Mouse (Mus musculus) CH12.LX (cell line): ENCODE measurements around the gene Nox1. TPM values are rescaled to one million over a fixed set of nuclear protein-coding genes. Genes with fewer than 3 reads are reported as not detected.

Experiments
- DNase-seq: peaks from one replicate; pipeline ENCODE4 v3.0.0-alpha.2; 2013; ENCODE audit errors: extremely low read depth
- H3K27ac ChIP-seq: 2 replicates; pipeline ENCODE4 v1.5.1; 2012; ENCODE audit warnings: low read depth, mild to moderate bottlenecking, control low read depth, moderate library complexity; ENCODE audit not compliant: insufficient read depth
- H3K27me3 ChIP-seq: replicated peaks from 2 replicates; pipeline ENCODE3; 2012; ENCODE audit warnings: inconsistent platforms
- H3K36me3 ChIP-seq, 2 experiments: replicated peaks in 1 of 2; 2 replicates each; pipeline versions ENCODE3 to v1.6.1; 2012; ENCODE audit warnings: inconsistent platforms in 1 of 2, low read length in 1 of 2, mild to moderate bottlenecking in 1 of 2, mixed read lengths in 1 of 2, moderate library complexity in 1 of 2; ENCODE audit not compliant: control insufficient read depth in 1 of 2, insufficient read depth in 1 of 2
- H3K4me1 ChIP-seq, 2 experiments: 2 replicates each; pipeline ENCODE4 v1.6.1; 2012; ENCODE audit warnings: inconsistent platforms in 1 of 2, moderate library complexity in 1 of 2; ENCODE audit not compliant: insufficient read depth in 2 of 2, control insufficient read depth in 1 of 2
- H3K4me2 ChIP-seq: 2 replicates; pipeline ENCODE4 v1.6.1; 2012; ENCODE audit warnings: low read depth, mild to moderate bottlenecking, control low read depth; ENCODE audit not compliant: poor library complexity, insufficient read depth, severe bottlenecking
- H3K4me3 ChIP-seq, 3 experiments: fragments of 150-350 bp in 1 of 3; sonication (generic) in 1 of 3; replicated peaks in 1 of 3; 2 replicates each; pipeline versions ENCODE3 to v1.5.1; 2011 to 2012; ENCODE audit warnings: low read depth in 2 of 3, low read length in 2 of 3, mild to moderate bottlenecking in 2 of 3, moderate library complexity in 2 of 3, control low read depth in 1 of 3, improper control_type of control experiment in 1 of 3, inconsistent platforms in 1 of 3, mixed read lengths in 1 of 3; ENCODE audit not compliant: poor library complexity in 1 of 3
- H3K79me2 ChIP-seq: replicated peaks from 2 replicates; pipeline ENCODE4 v1.6.1; 2012; ENCODE audit warnings: mild to moderate bottlenecking, moderate library complexity; ENCODE audit not compliant: control insufficient read depth, poor library complexity, insufficient read depth, severe bottlenecking; ENCODE audit errors: extremely low read depth
- H3K9ac ChIP-seq: 2 replicates; pipeline ENCODE4 v1.6.1; 2012; ENCODE audit warnings: low read depth, mild to moderate bottlenecking, control low read depth, moderate library complexity; ENCODE audit not compliant: insufficient read depth
- H3K9me3 ChIP-seq: replicated peaks from 2 replicates; pipeline ENCODE3; 2012; ENCODE audit warnings: low read length, inconsistent platforms, mixed read lengths
- CHD1 ChIP-seq: IDR thresholded peaks from 2 replicates; pipeline ENCODE4 v1.6.1; 2012; ENCODE audit warnings: low read depth, low read length, improper control_type of control experiment, inconsistent platforms
- CHD2 ChIP-seq: IDR thresholded peaks from 2 replicates; pipeline ENCODE4 v1.6.1; 2011; ENCODE audit warnings: low read length, improper control_type of control experiment
- ELF1 ChIP-seq: IDR thresholded peaks from 2 replicates; pipeline ENCODE4 v1.6.1; 2014; ENCODE audit warnings: low read depth, mild to moderate bottlenecking, inconsistent platforms, low read length, improper control_type of control experiment
- EP300 ChIP-seq: IDR thresholded peaks from 2 replicates; pipeline ENCODE4 v1.6.1; 2011; ENCODE audit warnings: low read length, improper control_type of control experiment
- ETS1 ChIP-seq: conservative IDR thresholded peaks from 2 replicates; pipeline ENCODE4 v1.6.1; 2012; ENCODE audit warnings: low read depth, mild to moderate bottlenecking, inconsistent platforms, low read length, improper control_type of control experiment, moderate library complexity
- GABPA ChIP-seq: IDR thresholded peaks from 2 replicates; pipeline ENCODE4 v1.6.1; 2012; ENCODE audit warnings: low read depth, low read length, improper control_type of control experiment, inconsistent platforms; ENCODE audit not compliant: insufficient replicate concordance
- IRF4 ChIP-seq: IDR thresholded peaks from 2 replicates; pipeline ENCODE4 v1.6.1; 2014; ENCODE audit warnings: low read depth, mild to moderate bottlenecking, inconsistent platforms, low read length, improper control_type of control experiment
- JUN ChIP-seq: IDR thresholded peaks from 2 replicates; pipeline ENCODE4 v1.6.1; 2011; ENCODE audit warnings: low read depth, mild to moderate bottlenecking, low read length, improper control_type of control experiment, moderate library complexity; ENCODE audit not compliant: insufficient read depth
- KAT2A ChIP-seq: IDR thresholded peaks from 2 replicates; pipeline ENCODE4 v1.6.1; 2012; ENCODE audit warnings: low read length, improper control_type of control experiment, inconsistent platforms; ENCODE audit not compliant: insufficient replicate concordance
- MAFK ChIP-seq: IDR thresholded peaks from 2 replicates; pipeline ENCODE4 v1.6.1; 2011; ENCODE audit warnings: low read length, improper control_type of control experiment; ENCODE audit not compliant: insufficient replicate concordance
- MAX ChIP-seq: IDR thresholded peaks from 2 replicates; pipeline ENCODE4 v1.6.1; 2011; ENCODE audit warnings: low read length, improper control_type of control experiment
- MAZ ChIP-seq: IDR thresholded peaks from 2 replicates; pipeline ENCODE4 v1.6.1; 2012; ENCODE audit warnings: low read depth, mild to moderate bottlenecking, inconsistent platforms, low read length, improper control_type of control experiment, moderate library complexity
- MEF2A ChIP-seq: IDR thresholded peaks from 2 replicates; pipeline ENCODE4 v1.6.1; 2014; ENCODE audit warnings: low read depth, mild to moderate bottlenecking, inconsistent platforms, low read length, improper control_type of control experiment, borderline replicate concordance
- MXI1 ChIP-seq: IDR thresholded peaks from 2 replicates; pipeline ENCODE4 v1.6.1; 2011; ENCODE audit warnings: mild to moderate bottlenecking, low read depth, low read length, improper control_type of control experiment
- MYC ChIP-seq: IDR thresholded peaks from 2 replicates; pipeline ENCODE4 v1.6.1; 2011; ENCODE audit warnings: low read depth, mild to moderate bottlenecking, improper control_type of control experiment, low read length
- NELFE ChIP-seq: IDR thresholded peaks from 2 replicates; pipeline ENCODE4 v1.6.1; 2011; ENCODE audit warnings: low read depth, low read length, improper control_type of control experiment
- NRF1 ChIP-seq: IDR thresholded peaks from 2 replicates; pipeline ENCODE4 v1.6.1; 2014; ENCODE audit warnings: low read depth, mild to moderate bottlenecking, inconsistent platforms, low read length, improper control_type of control experiment, moderate library complexity
- PAX5 ChIP-seq: IDR thresholded peaks from 2 replicates; pipeline ENCODE4 v1.6.1; 2012; ENCODE audit warnings: low read length, inconsistent platforms, mixed read lengths
- POLR2A ChIP-seq: IDR thresholded peaks from 2 replicates; pipeline ENCODE4 v1.6.1; 2011; ENCODE audit warnings: low read depth, mild to moderate bottlenecking, improper control_type of control experiment, low read length
- RAD21 ChIP-seq: IDR thresholded peaks from 2 replicates; pipeline ENCODE4 v1.6.1; 2011; ENCODE audit warnings: low read depth, mild to moderate bottlenecking, low read length, improper control_type of control experiment, moderate library complexity
- RCOR1 ChIP-seq: conservative IDR thresholded peaks from 2 replicates; pipeline ENCODE4 v1.6.1; 2012; ENCODE audit warnings: low read depth, mild to moderate bottlenecking, inconsistent platforms, low read length, improper control_type of control experiment
- SMC3 ChIP-seq: IDR thresholded peaks from 2 replicates; pipeline ENCODE4 v1.6.1; 2011; ENCODE audit warnings: low read depth, low read length, improper control_type of control experiment
- TCF12 ChIP-seq: IDR thresholded peaks from 2 replicates; pipeline ENCODE4 v1.6.1; 2014; ENCODE audit warnings: low read depth, mild to moderate bottlenecking, inconsistent platforms, low read length, improper control_type of control experiment
- USF2 ChIP-seq: conservative IDR thresholded peaks from 2 replicates; pipeline ENCODE4 v1.6.1; 2011; ENCODE audit warnings: low read depth, low read length, improper control_type of control experiment
- ZKSCAN1 ChIP-seq: IDR thresholded peaks from 2 replicates; pipeline ENCODE4 v1.6.1; 2012; ENCODE audit warnings: low read depth, inconsistent platforms, low read length, improper control_type of control experiment, borderline replicate concordance
- ZMIZ1 ChIP-seq: IDR thresholded peaks from 2 replicates; pipeline ENCODE4 v1.6.1; 2012; ENCODE audit warnings: low read depth, mild to moderate bottlenecking, inconsistent platforms, low read length, improper control_type of control experiment
- ZNF384 ChIP-seq: IDR thresholded peaks from 2 replicates; pipeline ENCODE4 v1.6.1; 2012; ENCODE audit warnings: low read depth, low read length, improper control_type of control experiment, inconsistent platforms
- dilution Hi-C: fragments of 300-500 bp; cut with MboI; formaldehyde crosslinking; loops from 2 replicates; pipeline ENCODE4 v1.14.3; 2020; ENCODE audit warnings: low sequenced_read_pairs; ENCODE audit not compliant: extremely low pct_unique_long_range_greater_than_20kb, extremely low pct_ligation_motif_present
- in situ Hi-C: fragments of 300-500 bp; cut with MboI; formaldehyde crosslinking; loops from 3 replicates; pipeline ENCODE4 v1.14.3; 2019; ENCODE audit warnings: low sequenced_read_pairs, low pct_ligation_motif_present, low pct_unique_long_range_greater_than_20kb, mixed read lengths
- polyA plus RNA-seq: library from polyadenylated mRNA; unstranded; fragments of >175 nt; gene quantifications from 2 replicates; pipeline ENCODE4 v1.2.1, GENCODE M21; 2012; ENCODE audit warnings: low read depth; ENCODE audit not compliant: insufficient read length
- total RNA-seq, 2 experiments: library from RNA; depleted of rRNA; stranded (reverse); fragments of 300-350 nt in 1 of 2; fragments of >200 nt in 1 of 2; gene quantifications; 2 replicates each; pipeline ENCODE4 v1.2.3; 2012 to 2014

Gene Nox1
- total and polyA plus RNA-seq, 3 experiments, result 0.04 to 0.77 (median 0.47) TPM

DNA sequence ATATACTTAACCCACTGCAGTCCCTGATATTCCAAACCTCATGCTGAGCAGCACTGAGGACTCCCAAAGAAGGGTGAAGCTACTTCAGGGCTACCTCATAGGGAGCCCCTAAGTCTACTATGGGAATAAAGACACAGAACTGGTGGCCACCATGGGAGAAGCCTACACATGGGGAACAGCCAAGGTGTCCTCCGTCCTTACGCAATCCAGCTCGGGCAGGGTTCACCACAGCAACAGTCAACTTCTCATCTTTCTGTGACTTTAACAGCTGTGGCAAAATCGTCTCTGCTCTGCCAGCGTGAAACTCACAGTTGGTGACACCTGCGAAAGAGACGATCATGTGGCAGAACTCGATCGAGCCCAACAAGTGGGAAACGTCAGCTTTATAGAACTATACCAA lies 16.5 kb upstream of the Nox1 start:
- Histone ChIP-seq H3K27me3 (no peaks in the 10 kb centered on the region), H3K4me3 (no peak overlapping the region), H3K9me3 (no peaks in the 10 kb centered on the region), H3K27ac (no peak overlapping the region), H3K9ac (no peak overlapping the region), H3K36me3 (peaks cover 33 to 64% of the 10 kb centered on the region in 2 experiments), H3K4me1 (no peaks in the 10 kb centered on the region), H3K4me2 (no peak overlapping the region), H3K79me2 (no peaks in the 10 kb centered on the region)
- no peak for DNase-seq
- dilution Hi-C loops, result no loop called here
- in situ Hi-C loops, result no loop called here
- TF ChIP-seq MAX, result no peak
- TF ChIP-seq MAZ, result no peak
- TF ChIP-seq KAT2A, result no peak
- no peak for TF ChIP-seq USF2
- no peak for TF ChIP-seq CHD1
- TF ChIP-seq NELFE, result no peak
- no peak for TF ChIP-seq ETS1
- no peak for TF ChIP-seq TCF12
- no peak for TF ChIP-seq MYC
- no peak for TF ChIP-seq PAX5
- no peak for TF ChIP-seq GABPA
- TF ChIP-seq MEF2A, result no peak
- no peak for TF ChIP-seq EP300
- no peak for TF ChIP-seq ZNF384
- TF ChIP-seq ZMIZ1, result no peak
- no peak for TF ChIP-seq RAD21
- no peak for TF ChIP-seq IRF4
- TF ChIP-seq ELF1, result no peak

DNA sequence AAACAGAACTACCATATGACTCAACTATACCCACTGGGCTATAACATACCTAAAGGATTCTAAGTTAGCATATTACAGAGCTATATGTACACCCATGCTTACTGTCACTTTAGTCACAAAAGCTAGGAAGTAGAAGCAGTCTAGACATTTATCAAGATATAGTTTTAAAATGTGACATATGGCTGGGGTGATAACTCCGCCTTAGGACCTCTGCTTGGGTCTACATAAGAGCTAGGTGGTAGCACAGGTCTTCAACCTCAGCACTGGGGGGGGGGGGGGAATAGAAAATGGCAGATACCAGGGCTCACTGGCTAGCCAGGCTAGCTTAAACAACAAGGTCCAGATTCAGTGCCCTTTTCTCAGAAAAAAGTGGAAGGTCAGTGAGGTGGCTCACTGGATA lies 11.3 kb upstream of the Nox1 start:
- no peak overlapping the region for H3K4me3 ChIP-seq
- no peak overlapping the region for H3K4me2 ChIP-seq
- no peaks in the 10 kb centered on the region for H3K4me1 ChIP-seq
- no peak overlapping the region for H3K27ac ChIP-seq
- dilution Hi-C loops (no loop called here), in situ Hi-C loops (no loop called here)
- H3K27me3 ChIP-seq, result no peaks in the 10 kb centered on the region
- no peak for DNase-seq
- no peaks in the 10 kb centered on the region for H3K9me3 ChIP-seq
- H3K36me3 ChIP-seq, result peaks cover 5 to 26% of the 10 kb centered on the region in 2 experiments
- no peaks in the 10 kb centered on the region for H3K79me2 ChIP-seq
- no peak overlapping the region for H3K9ac ChIP-seq
- TF ChIP-seq IRF4, result no peak
- TF ChIP-seq EP300, result no peak
- no peak for TF ChIP-seq MAX
- no peak for TF ChIP-seq TCF12
- no peak for TF ChIP-seq MXI1
- TF ChIP-seq MYC, result no peak
- TF ChIP-seq CHD2, result no peak
- no peak for TF ChIP-seq ETS1
- TF ChIP-seq SMC3, result no peak
- TF ChIP-seq POLR2A, result no peak
- TF ChIP-seq NRF1, result no peak
- no peak for TF ChIP-seq ZMIZ1
- TF ChIP-seq JUN, result no peak
- no peak for TF ChIP-seq RCOR1
- no peak for TF ChIP-seq ZKSCAN1
- no peak for TF ChIP-seq NELFE
- no peak for TF ChIP-seq MAFK
- TF ChIP-seq ZNF384, result no peak
- TF ChIP-seq, all 38 proteins: peak for 0
